Mouse (Mus musculus) kidney, postnatal 10 days (tissue): ENCODE results near the gene Ggta1.

Source experiments
- DNase-seq: peaks from one replicate; pipeline ENCODE4 v3.0.0; 2021; ENCODE audit warnings: mixed read lengths

Gene Ggta1

DNA sequence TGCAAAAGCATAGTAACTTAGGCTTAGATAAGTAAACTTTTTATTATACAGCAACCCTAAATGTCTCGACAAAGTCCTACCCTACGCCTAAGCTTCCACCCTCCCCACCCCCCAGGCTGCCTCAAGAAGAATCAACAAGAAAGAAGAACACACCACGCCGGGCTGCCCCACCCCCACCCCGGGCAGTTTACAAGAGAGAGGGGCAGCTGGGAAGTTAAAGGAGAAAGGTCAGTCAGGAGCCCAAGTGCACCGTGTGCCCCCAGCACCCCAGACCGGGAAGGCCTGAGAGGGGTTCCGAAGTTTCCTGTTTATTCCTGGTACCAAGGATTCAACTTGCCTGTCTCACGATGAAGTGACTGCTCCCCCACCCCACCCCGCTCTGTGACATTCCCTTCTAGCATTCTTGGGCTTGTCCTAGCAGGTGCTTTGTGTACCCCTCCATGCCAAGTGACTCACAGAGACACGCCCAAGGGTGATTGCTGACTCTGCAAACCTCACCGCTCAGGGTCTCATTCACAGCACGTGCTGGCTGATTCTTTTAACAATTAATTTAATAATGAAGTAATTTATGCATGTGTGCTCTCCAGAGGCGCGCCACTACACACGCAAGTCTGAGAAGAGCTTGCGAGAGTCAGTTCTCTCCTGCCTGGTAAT, 27.6 kb upstream of the Ggta1 start:
- no peak for DNase-seq

DNA sequence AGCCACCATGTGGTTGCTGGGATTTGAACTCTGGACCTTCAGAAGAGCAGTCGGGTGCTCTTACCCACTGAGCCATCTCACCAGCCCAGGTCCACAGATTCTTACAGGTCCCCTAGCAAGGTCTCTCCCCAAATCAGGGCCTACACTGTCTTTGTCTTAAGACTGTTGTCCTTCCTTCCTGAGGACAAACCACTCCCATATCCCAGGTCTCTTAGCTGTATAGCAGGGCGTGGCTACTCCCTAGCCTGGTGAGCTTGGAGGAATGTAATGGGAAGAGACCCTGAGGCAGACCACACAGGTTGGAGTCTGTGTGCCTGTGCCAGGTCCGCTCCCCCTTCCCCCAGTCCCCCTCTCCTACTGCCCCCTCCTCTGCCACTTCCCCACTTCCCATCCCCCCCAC, 24.7 kb upstream of the Ggta1 start:
- DNase-seq, result no peak

DNA sequence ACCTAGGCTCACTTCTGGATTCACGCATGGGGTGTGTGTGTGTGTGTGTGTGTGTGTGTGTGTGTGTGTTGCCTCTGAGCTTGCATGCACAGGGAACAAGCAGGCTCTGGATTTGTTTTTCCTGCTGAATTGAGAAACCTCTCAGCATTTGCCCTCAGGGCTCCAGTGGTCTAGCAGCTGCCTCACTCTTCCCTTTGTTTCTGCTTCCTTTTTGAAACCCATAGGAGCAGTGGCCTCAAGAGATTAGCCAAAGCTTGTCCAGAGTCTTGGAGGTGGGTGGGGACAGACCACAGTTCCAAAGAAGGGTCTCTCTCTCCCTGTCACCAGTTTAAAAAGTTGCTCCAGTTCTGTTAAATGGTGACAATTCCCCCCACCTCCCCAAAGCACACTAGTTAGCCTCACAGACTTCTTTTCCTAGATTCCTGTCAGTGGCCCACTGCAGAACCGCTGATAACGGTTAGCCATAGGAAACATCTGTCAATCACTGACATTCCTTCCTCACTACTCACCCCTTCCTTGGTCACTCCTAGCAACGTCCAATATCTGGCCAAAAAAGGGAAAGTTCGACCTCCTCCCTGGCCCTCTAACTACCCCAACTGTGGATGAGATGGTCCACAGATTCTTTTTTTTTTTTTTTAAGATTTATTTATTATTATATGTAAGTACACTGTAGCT, 24.1 kb upstream of the Ggta1 start:
- no peak for DNase-seq

DNA sequence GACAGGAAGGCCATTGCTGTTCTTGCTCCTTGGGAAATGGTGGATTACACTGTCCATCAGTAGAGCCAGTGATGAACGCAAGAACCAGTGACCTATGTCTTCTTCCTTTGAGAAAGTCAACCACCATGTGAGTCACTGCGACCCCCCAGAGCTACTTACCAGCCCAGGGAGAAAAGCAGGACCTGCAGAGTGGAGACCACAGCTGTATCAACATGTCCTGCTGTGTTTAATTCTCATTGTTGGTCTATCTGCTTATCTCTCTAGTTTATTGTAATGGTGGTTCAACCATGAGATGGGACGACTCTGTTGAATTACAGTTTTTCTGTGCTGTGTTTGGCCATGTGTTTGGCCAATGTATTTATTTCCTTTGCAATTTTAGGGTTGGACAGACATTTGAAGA, 21.1 kb upstream of the Ggta1 start:
- no peak for DNase-seq

DNA sequence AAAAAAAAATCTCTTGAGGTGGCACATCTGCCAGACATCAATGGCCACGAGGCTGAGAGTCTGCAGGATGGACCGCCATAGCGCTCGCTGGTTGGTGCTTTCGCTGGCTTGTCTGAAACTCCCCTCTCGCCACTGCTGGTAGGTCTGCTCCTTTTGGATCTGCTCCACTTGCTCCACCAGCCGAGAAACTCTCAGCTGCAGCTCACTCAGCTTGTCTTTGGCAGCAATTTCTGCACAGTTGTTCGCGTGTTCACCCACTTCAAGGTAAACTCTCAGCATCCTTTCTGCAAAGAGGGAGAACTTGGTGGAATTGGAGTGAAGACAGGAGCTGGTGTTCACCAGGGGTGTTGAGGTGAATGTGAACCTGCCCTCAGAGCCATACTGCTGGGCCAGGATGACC, 20.4 kb upstream of the Ggta1 start:
- DNase-seq, result no peak

DNA sequence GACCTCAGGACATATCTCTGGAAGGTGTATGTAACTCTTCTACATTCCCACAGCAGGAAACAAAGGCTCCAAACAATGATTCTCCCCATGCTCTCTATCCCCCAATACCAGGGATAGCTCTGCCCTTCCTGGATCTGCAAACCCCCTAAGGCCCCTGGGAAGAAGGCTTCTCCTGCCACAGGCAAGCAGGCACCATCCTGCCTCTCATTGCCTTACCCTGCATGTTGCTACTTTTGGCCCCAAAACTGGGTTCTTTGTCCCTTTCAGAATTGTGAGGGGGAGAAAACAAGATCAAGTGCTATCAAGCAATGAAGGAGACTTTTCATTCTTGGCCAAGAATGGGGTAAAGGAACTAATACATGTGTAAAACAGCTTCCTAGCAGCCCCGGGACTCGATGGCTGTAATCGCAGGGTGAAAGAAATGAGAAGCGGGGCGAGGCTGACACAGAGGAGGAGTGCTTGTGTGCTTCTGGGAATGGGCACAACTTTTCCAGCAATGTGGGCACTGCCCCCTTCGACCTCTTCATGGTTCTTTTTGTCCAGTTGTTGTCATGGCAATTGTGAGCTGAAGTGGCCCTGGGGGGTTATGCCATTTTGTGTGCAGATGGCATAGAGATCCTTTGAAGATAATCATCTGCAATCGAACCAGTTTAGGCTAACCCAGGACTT, 18.4 kb upstream of the Ggta1 start:
- no peak for DNase-seq

DNA sequence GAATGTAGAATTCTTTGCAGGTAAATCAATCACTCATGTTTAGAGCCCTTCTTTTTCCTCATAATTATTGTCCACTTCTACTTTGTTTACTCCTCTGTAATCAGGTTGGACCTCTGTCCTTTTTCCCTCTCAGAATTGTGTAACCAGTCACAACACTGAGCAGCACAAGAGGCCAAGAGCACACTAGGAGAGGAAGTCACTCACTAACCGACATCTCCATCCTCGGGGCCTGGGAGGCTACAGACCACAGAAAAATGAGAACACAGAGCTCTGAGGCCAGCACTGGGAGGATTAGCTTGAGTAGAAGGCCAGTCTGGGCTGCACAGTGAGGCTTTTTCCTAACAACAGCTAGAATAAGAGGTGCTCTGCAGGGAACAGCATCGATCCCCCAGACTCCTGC, 17.0 kb upstream of the Ggta1 start:
- no peak for DNase-seq

DNA sequence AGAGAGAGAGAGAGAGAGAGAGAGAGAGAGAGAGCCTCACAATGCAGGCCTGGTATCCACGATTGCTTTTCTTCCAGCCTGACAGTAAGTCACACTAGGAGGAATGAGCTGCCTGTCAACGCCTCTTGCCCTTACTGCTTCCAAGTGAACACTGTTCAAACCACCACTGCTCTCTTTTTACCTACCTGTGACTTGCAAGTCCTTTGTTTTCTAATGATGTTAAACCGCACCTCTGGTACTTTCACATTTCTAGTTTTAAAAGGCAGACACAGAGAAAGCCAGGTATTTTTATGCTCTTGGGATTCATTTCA, 15.7 kb upstream of the Ggta1 start:
- no peak for DNase-seq

DNA sequence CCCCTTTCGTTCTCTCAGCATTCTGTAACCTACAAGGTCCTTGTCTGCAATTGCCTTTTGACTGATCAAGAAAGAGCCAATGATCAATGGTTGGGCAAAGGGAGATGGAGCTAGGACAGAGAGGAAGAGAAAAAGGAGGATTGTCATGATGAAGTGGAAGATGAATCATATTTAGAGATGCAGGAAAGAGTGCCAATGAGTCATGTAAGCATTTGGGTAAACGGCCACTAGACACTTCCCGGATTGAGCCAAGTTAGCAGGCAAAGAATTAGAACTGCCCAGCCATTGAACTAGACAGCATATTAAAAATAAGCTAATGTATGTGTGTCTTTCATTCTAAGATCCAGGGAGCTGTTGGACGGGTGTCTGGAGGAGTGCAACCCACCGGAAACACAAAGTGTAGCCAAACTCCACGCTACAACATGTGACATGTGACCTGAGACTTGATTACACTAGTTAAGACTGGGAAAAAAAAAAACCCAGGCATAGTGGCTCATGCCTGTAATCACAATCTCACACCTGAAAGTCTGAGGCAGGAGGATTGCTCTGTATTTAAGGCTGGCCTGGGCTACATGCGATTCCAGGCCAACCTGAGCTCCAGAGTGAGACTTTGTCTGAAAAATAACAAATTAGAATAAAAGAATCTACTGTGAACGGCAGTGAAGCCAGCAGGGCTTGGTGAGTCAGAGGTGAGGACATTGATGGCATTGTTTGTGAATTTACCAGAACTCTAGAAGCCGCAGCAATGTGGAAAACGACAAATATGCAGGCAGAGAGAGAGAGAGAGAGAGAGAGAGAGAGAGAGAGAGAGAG, 15.2 kb upstream of the Ggta1 start:
- DNase-seq, result no peak

DNA sequence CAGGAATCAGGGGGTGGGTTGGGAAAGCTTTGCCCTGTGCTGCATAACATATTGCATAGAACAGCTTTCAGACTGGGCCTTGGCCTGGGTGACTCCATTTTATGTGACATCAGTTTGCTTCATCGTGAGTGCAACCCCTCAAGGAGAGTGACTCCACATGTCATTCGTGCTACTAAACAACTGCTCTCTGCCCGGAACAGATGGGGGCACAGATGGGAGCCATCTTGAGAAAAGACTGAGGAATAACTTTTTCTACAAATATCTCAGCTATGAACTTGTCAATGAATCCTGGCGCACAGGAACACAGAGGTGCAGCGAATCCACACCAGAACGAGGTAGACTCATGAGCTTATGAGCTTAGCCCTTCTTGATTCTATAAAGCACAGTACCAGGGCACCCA, 14.3 kb upstream of the Ggta1 start:
- DNase-seq, result no peak

DNA sequence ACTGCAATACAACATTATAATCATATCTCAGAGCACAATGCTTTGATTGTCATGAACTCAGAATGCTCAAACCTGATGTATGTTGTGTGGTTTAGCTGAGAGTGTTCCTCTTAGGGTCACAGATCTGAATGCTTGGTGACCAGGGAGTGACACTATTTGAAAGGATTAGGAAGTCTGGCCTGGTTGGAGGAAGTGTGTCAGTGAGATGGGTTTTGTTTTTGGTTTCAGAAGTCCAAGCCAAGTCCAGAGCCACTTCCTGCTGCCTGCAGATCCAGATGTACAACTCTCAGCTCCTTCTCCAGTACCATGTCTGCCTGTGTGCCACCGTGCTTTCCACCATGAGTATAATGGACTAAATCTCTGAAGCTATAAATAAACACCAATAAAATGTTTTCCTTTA, 11.9 kb upstream of the Ggta1 start:
- no peak for DNase-seq

DNA sequence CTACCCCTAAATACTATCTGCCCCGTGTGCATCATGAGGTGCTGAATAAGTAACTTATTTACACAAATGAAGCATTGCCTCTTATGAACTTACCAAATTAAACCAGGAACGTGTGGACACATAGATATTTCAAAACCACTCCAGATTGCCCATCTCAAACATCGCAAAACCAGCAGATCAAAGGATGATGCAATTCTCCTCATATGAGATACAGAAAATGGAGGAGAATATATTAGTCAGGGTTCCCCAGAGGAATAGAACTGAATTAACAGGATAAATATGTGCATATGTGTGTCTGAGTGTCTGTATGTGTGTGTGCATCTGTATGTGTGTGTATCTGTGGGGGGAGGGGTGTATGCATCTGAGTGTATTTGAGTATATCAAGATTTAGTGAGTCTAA, 6.2 kb upstream of the Ggta1 start:
- no peak for DNase-seq

DNA sequence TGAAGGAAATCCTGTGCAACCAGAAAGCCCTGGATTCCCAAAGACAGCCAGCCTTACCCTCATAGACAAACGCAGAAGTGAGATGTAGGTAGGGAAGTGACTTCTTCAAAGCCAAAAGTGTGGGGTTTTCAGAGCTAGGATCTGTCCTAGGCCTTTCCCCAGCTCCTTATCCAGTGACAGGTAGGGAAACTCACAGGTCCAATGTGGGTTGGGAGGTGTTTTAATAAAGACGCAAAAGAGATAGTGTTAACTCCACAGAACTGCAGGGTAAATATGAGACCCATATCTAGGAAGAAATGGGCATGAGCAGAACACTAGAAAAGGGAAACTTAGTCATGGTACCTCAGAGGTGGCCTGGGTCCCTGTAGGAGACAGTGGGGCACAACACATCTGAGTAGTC, 5.2 kb upstream of the Ggta1 start:
- DNase-seq, result no peak

DNA sequence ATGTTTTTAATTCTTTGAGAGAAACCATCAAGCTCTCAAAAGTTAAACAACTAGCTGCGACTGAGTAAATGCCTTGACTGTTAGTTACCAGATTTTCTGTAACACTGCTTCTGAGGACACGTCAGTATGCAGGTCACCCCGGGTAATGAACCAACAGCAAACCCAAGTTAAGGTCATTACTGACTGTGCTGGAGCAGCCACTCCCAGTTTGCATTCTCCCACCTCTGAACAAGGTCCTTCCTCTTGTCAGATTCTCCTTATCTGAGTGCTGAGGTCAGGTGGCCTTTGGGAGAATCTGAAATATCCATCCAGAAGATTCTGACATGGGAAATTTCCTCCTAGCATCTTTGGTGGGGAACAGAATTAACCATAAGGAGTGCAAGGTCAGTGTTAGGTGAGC, 4.8 kb upstream of the Ggta1 start:
- DNase-seq, result no peak

DNA sequence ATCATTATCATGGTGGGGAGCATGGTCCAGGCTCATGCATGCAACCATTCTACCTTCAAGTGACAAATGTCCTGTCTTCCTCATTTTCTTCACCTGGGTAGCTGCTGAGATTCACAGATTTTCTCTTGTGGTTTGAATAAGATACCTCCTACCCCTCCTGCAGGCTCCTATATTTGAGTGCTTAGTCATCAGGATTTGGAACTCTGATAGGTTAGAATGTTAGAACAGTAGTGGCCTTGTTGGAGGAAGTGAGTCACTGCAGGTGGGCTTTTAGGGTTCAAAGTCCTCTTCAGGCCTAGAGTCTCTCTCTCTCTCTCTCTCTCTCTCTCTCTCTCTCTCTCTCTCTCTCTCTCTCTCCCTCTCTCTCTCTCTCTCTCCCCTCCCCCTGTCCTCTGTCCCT, 2.6 kb upstream of the Ggta1 start:
- DNase-seq, result no peak

DNA sequence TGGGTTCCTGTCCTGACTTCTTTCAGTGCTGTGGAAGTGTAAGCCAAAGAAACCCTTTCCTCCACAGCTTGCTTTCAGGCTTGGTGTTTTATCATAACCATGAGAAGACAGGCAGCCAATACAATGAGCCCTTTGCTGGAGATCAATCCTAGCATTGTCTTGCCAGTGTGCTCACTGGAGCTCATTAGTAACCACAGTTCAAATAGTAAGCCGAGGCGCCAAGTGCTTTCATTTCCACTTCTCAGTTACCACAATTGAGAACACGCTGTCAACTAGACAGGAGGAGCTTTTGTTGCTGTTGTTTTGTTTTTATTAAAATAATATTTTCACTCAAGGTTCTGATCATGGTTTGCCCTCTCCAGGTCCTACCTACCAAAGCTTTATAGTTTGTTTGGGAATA, 1.5 kb upstream of the Ggta1 start:
- DNase-seq, result no peak

DNA sequence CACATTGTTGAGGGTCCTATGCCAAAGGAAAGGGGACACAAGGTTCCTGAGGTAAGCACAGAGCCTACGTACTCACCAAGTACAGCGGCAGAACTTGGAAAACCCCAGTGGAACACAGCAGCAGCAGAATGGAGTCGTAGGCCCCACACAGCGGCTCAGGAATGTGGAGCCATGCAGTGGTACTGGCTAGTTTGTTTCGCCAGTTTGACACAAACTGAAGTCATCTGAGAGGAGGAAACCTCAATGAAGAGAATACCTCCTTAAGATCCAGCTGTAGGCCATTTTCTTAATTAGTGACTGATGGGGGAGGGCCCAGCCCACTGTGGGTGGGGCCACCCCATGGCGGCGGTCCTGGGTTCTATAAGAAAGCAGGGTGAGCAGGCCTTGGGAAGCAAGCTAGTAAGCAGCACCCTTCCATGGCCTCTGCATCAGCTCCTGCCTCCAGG, 1.1 kb upstream of the Ggta1 start:
- DNase-seq, result no peak

DNA sequence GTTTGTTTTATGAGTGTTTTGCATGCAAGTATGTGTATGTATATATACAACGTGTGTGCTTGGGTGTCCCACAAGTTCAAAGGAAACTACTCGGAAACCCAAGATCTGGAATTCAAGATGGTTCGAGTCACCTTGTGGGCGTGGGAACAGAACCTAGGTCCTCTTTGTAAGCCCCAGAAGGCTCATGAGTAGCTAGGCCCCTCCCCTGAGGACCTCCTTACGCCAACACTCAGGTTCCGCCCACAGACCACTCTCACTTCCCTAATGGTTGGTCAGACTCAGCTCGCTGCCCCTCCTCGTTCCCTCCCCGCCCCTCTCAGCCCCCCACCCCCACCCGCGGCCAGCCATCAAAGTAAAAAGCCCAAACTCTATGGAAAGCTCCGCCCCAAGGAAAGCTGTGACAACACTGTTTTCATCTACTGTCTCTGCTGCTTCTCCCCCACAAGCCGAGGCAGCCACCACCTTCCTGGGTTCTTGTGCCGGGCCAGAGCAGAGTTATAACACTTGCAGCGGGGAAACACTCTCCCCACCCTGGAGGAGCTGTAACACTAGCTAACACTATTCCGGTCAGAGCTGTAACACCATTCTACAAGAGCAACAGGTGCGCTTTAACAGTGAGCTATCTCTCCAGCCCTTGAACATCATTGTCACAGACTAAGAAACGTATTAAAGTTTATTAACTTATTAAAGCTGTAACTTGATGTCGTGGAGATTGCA, 499 bp upstream of the Ggta1 start:
- peak; percentile 79 for DNase-seq

DNA sequence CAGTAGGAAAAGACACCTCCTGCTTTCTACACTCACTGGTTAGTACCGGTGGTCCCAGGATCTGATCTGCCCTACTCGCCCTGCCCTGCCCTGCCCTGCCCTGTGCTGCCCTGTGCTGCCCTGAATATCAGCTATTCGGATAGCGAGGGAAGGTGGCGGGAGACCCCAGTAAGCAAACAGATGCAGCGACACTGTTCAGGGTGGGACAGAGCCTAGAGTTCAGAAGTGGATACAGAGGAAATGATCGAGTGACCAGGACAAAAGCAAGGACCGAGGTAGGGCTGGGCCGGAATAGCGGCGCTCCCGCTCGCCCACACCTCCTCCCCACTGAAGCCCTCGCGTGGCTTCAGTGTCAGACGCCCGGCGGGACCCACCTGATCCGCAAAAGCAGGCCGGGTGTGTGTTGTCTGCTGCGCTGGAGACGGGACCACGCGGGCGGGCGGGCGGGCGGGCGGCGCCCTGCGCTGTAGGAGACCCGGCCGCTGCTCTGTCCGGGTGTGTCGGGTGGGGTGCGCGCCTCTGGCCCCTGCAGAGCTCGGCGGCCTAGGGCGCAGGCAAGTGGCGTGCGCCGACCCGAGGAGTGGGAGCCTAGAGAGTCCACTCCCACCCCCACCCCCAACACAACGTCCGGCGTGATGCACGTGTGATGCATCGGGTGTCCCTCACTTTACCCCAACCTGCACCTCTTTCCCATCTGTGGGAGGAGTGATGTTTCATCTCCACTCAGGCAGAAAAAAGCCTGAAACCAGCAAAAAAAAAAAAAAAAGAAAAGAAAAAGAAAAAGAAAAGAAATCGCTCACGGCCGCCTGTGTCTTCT, 852 bp downstream of the Ggta1 start:
- peak; percentile 44 for DNase-seq

DNA sequence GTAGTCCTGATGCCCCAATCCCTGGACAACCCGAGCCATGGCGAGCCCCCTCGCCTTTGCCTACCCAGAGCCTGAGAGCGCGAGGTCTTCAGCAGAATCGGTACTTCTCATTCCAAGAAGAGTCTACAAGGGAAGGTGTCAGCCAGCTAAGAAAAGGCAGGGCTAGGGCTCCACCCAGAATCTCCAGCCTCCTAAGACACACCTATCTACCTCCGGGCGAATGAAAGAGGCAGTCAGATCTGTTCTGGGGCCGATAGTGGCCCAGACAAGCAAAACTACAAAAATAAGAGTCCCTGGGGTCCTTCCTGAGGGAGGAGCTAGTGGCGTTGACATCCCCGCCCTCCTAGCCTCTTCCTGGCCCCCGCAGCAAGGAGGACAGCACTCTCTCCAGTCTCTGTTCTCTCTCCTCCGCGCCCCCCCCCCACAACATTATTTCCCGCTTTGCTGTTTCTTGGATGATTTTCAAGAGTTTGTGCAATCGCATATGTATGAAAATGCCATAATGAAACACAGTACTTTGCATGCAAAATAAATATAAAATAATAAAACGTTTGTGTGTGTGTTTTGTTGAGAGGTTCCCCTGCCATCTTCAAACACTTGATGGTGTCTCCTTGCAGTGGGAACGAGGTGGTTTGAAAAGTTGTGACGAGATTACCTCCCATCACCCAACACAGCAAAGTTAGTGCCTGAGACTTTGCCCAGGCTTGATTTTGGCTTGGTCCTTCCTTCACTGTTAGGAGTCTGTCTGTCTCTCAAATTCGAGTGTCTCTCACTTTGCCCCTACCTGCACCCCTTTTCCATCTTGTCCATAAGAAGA, 1.7 kb downstream of the Ggta1 start:
- peak; percentile 59 for DNase-seq

DNA sequence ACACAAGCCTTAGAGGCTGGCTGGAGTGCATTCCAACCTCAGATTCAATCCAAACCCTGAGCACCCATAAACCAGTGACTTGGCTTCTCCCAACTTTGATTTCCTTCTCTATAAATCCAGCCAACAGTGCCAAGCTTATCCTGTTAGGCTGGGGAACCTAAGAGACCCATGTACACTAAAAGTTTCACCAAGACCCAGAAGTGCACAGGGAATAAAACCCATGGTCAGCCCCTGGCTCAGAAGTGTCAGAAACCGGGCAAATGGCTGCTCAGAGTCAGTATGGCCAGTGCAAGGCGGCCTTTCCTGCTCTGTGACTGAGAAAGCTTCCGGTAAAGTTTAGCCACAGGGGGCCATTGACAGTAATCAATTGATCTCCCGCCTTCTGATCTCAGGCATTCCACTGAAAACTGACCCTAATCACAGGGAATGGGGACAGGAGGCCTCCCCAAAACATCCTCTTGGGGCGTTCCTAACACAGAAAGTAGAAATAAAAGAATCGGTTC, 2.6 kb downstream of the Ggta1 start:
- no peak for DNase-seq
